Mouse (Mus musculus): ENCODE results near the gene Prpf19.

Gene Prpf19

DNA sequence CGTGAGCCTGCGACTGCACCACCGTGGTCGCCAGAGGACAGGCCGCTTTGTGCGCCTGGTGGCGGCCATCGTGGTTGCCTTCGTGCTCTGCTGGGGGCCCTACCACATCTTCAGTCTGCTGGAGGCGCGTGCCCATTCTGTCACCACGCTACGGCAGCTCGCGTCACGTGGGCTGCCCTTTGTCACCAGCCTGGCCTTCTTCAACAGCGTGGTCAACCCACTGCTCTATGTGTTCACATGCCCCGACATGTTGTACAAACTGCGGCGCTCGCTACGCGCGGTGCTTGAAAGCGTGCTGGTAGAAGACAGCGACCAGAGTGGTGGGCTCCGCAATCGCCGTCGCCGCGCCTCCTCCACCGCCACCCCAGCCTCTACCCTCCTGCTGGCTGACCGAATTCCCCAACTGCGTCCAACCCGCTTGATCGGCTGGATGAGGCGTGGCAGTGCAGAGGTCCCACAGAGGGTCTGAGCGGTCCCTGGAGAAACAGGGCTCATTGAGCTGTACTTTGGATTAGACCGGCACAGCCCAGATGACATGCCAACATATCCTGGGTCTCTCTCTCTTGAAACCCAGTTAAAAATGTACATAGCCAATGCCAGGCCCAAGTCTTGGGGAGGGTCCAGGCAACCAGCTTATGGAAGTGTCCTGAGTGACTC is 45.9 kb downstream of the Prpf19 start:
- ChIA-PET CTCF (interaction anchor here in 2 of 4 experiments (0.9 to 2.3 kb wide), 6 partner anchors 11 to 38 kb away, joined by 3 to 9 read pairs (median 3); no protein-coding TSS in a partner anchor), POLR2A (interaction anchor here (0.5 to 5.0 kb wide), 20 partner anchors 8 to 416 kb away, joined by 3 to 29 read pairs (median 3); partner anchors contain the start of genes Ccdc86 (in 3 of the 4), Cpsf7 (in 1 of the 4) and Prpf19 (in 1 of the 4))

DNA sequence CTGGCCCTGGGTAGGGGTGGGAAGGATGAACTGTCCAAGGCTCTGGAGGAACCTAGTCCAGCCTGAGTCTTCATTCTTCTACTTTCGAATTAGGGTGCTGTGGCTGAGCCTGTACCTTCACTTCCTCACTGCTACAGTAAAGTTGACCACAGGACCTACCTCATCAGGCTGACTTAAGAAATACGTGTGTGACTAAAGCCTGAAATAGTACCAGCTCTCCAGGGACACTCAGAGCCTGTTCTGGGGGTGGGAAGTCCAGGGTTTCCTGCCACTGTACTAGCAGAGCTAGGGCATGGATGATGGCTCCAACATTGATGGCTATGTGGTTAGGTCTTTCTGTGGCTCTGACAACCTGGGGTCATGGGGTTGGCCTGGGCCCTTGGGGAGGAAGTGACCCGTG is 48.9 kb downstream of the Prpf19 start:
- ChIA-PET CTCF (interaction anchor here in 1 of 4 experiments (1.0 kb wide), 1 partner anchor 8 kb away, joined by 3 read pairs; no protein-coding TSS in a partner anchor), POLR2A (interaction anchor here in 2 of 4 experiments (0.7 to 1.7 kb wide), 2 partner anchors 8 to 10 kb away, joined by 5 to 6 read pairs; no protein-coding TSS in a partner anchor)

- CTCF ChIA-PET, result interaction anchor here in 2 of 4 experiments (0.8 to 1.4 kb wide), 3 partner anchors 10 to 564 kb away, joined by 3 read pairs; partner anchors contain the start of gene Ptgdr2 (in 1 of the 2)
Observed at GRCm38 (mm10) chr19:10946506-10946905, 51.5 kb downstream of the Prpf19 start.

GRCm38 (mm10) chr19:10947219-10947618 is 52.2 kb downstream of the Prpf19 start:
- POLR2A ChIA-PET, result interaction anchor here (0.7 to 3.1 kb wide), 10 partner anchors 10 to 271 kb away, joined by 3 to 17 read pairs (median 4); partner anchors contain the start of gene Prpf19 (in 1 of the 4)
- CTCF ChIA-PET, result no interaction called here

More at GRCm38 (mm10) chr19:10946506-10946905, 51.5 kb downstream of the Prpf19 start:
- POLR2A ChIA-PET, result interaction anchor here in 3 of 4 experiments (0.7 to 1.7 kb wide), 8 partner anchors 13 to 342 kb away, joined by 3 to 5 read pairs (median 3); partner anchors contain the start of genes Ms4a10 (in 1 of the 3) and Prpf19 (in 1 of the 3)

GRCm38 (mm10) chr19:10948416-10948815 is 53.4 kb downstream of the Prpf19 start:
- POLR2A ChIA-PET, result interaction anchor here in 3 of 4 experiments (0.6 to 3.1 kb wide), 25 partner anchors 9 to 346 kb away, joined by 3 to 31 read pairs (median 5); partner anchors contain the start of genes Ptgdr2 (in 2 of the 3), Ms4a10 (in 1 of the 3), Prpf19 (in 1 of the 3) and Zp1 (in 1 of the 3)
- CTCF ChIA-PET, result interaction anchor here in 3 of 4 experiments (1.0 to 1.9 kb wide), 6 partner anchors 28 to 234 kb away, joined by 3 to 13 read pairs (median 4); no protein-coding TSS in a partner anchor

- CTCF ChIA-PET, result interaction anchor here (0.6 to 1.9 kb wide), 21 partner anchors 8 to 708 kb away, joined by 3 to 13 read pairs (median 4); partner anchors contain the start of genes Lrrc10b (in 1 of the 4), Prpf19 (in 1 of the 4) and Ptgdr2 (in 1 of the 4)
- POLR2A ChIA-PET, result interaction anchor here (0.6 to 3.1 kb wide), 59 partner anchors 8 to 1016 kb away, joined by 3 to 31 read pairs (median 4); partner anchors contain the start of genes Ms4a10 (in 2 of the 4), Prpf19 (in 2 of the 4), Ptgdr2 (in 2 of the 4) and Cpsf7 (in 1 of the 4)
Observed at GRCm38 (mm10) chr19:10949112-10949511, 54.1 kb downstream of the Prpf19 start, which contains the start of gene Ccdc86. Ccdc86 (minus strand) TSS chr19:10949266.

GRCm38 (mm10) chr19:10949558-10949957 is 54.5 kb downstream of the Prpf19 start:
- CTCF ChIA-PET, result interaction anchor here in 2 of 4 experiments (0.6 to 1.9 kb wide), 15 partner anchors 8 to 708 kb away, joined by 3 to 13 read pairs (median 4); partner anchors contain the start of genes Lrrc10b (in 1 of the 2), Prpf19 (in 1 of the 2) and Ptgdr2 (in 1 of the 2)

GRCm38 (mm10) chr19:10952021-10952939 is 57.2 kb downstream of the Prpf19 start:
- CTCF ChIA-PET, result interaction anchor here (0.6 to 1.3 kb wide), 10 partner anchors 11 to 983 kb away, joined by 3 to 8 read pairs (median 4); partner anchors contain the start of gene Ptgdr2 (in 1 of the 4)
- POLR2A ChIA-PET, result interaction anchor here in 3 of 4 experiments (0.6 to 2.2 kb wide), 10 partner anchors 7 to 669 kb away, joined by 3 to 6 read pairs (median 4); no protein-coding TSS in a partner anchor

More at GRCm38 (mm10) chr19:10949558-10949957, 54.5 kb downstream of the Prpf19 start:
- POLR2A ChIA-PET, result interaction anchor here (0.6 to 3.1 kb wide), 61 partner anchors 8 to 1016 kb away, joined by 3 to 31 read pairs (median 4); partner anchors contain the start of genes Ms4a10 (in 2 of the 4), Prpf19 (in 2 of the 4), Ptgdr2 (in 2 of the 4) and Cpsf7 (in 1 of the 4)

Measured in embryonic stem cell, embryonic (primary cell).